Mouse (Mus musculus): Measurements from ENCODE around the gene Mrgprb4. TPM values are rescaled to one million over a fixed set of nuclear protein-coding genes. Genes with fewer than 3 reads are reported as not detected.

The Mrgprb4 gene
- not detected for total RNA-seq (2021)
- long read RNA-seq, experiment 1: 0 reads
- long read RNA-seq, experiment 2: 0 reads

DNA sequence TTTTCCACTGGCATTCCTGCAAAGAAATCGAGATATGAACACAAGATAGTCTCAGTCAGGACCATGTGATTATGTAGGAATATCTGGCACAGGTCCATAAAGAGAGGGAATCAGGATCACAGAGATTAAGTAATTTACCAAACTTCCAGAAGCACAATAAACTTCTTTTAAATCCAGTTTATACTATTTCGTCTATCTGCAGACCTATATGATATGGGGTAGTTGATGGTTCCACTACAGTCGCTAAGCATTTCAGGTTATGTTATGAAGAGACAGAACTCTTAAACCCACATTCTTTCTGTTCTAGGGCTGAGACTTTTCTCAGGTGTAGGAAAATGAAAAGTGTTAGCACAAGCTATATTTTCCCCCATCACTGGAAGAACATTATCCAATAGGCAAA lies at the start of gene Mrgprb4:
Gene Mrgprb4 (minus strand): TSS at position 101 of the 400 bp plus-strand sequence.
- no peak for DNase-seq
- intact Hi-C loops (cut with DNase I): no loop called here

GRCm38 (mm10) chr7:48226114-48226513 lies 27.0 kb upstream of the Mrgprb4 start:
- DNase-seq: no peak
- intact Hi-C loops (cut with DNase I): no loop called here

- intact Hi-C loops (cut with DNase I): no loop called here
- DNase-seq: no peak
These were observed 26.0 kb upstream of the Mrgprb4 start for GRCm38 (mm10) chr7:48225065-48225464.

DNA sequence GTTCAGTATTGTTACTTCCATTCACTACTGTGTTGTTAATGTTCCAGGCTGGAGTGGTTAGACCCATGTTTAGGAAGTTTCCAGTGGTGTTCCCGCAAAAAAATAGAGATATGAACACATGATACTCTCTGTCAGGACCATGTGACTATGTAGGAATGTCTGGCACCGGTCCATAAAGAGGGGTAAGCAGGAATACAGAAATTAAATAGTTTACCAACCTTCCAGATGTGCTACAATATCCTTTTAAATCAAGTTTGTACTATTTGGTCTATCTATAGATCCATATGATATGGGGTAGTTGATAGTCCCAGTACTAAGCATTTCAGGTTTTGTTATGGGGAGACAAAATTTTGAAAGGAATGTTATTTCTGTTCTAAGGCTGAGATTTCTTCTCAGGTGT lies 30.2 kb downstream of the Mrgprb4 start, which contains the start of gene Mrgprb5:
Gene Mrgprb5 (minus strand): TSS at position 101 of the 400 bp plus-strand sequence.
- intact Hi-C loops (cut with DNase I): no loop called here
- no peak for DNase-seq

DNA sequence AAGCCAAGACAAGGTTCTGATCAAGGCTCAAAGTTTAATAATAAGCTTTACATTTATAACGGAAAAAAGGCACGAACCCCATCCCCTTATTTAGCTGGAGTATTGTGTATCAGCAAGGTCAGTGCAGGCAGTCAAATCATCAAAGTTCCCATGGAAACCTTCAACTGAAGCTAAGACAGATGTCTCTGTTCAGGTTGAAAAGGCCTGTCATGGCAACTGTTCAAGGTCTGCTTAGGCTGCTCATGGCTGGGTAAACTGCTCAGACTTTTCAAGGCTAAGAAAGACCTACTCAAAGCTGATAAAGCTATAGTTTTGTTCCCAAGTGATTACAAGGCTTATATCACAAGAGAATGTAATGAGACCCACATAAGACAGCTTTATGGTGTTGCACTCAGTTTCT lies 31.6 kb downstream of the Mrgprb4 start:
- intact Hi-C loops (cut with DNase I): no loop called here

More for the DNA sequence above, 31.6 kb downstream of the Mrgprb4 start:
- DNase-seq: no peak

Other genes starting within 250 kb of the Mrgprb4 start
- gene Mrgpra4, start 217.2 kb downstream of the Mrgprb4 start, total RNA-seq (2021): not detected
- not detected for gene Mrgprx1, start 171.7 kb downstream of the Mrgprb4 start, total RNA-seq (2021)
- gene Mrgprb5, start 30.3 kb downstream of the Mrgprb4 start, total RNA-seq (2021): not detected
- not detected for gene Mrgprb8, start 189.2 kb upstream of the Mrgprb4 start, total RNA-seq (2021)

Measured in heart, postnatal 14 days (tissue).